Mouse (Mus musculus) hindbrain, embryonic 14.5 days (tissue): Measurements from ENCODE around the gene Ttc28. TPM values are rescaled to one million over a fixed set of nuclear protein-coding genes. Genes with fewer than 3 reads are reported as not detected.
A peak's percentile ranks its signal among the peaks of the same experiment; 100 is the strongest.

Experiments used
- ATAC-seq: fragments of 200-750 bp; cut with Nextera tagmentation; 2 replicates; pipeline ENCODE4 v1.8.0; 2017; ENCODE audit warnings: moderate number of reproducible peaks, mild to moderate bottlenecking, moderate TSS enrichment, moderate library complexity; ENCODE audit not compliant: low FRiP score
- DNase-seq: peaks from one replicate; pipeline ENCODE4 v3.0.0-alpha.2; 2015; ENCODE audit warnings: low spot score
- H3K27ac ChIP-seq: fragments of 300-500 bp; sonication (generic); 2 replicates; pipeline ENCODE4 v1.5.1; 2014; ENCODE audit warnings: mild to moderate bottlenecking, moderate library complexity
- H3K27me3 ChIP-seq: fragments of 300-500 bp; sonication (generic); 2 replicates; pipeline ENCODE4 v1.6.1; 2014; ENCODE audit warnings: mild to moderate bottlenecking, low read length, mixed read lengths; ENCODE audit not compliant: control insufficient read depth, insufficient read depth
- H3K36me3 ChIP-seq: fragments of 300-500 bp; sonication (generic); replicated peaks from 2 replicates; pipeline ENCODE4 v1.6.1; 2014; ENCODE audit not compliant: control insufficient read depth, insufficient read depth
- H3K4me1 ChIP-seq: fragments of 300-500 bp; sonication (generic); replicated peaks from 2 replicates; pipeline ENCODE4 v1.6.1; 2014; ENCODE audit warnings: antibody characterized with exemption, low read length, mixed read lengths; ENCODE audit not compliant: control insufficient read depth, insufficient read depth
- H3K4me2 ChIP-seq: fragments of 300-500 bp; sonication (generic); replicated peaks from 2 replicates; pipeline ENCODE4 v1.6.1; 2014; ENCODE audit warnings: mild to moderate bottlenecking, moderate library complexity
- H3K4me3 ChIP-seq: fragments of 300-500 bp; sonication (generic); replicated peaks from 2 replicates; pipeline ENCODE4 v1.5.1; 2014; ENCODE audit warnings: mild to moderate bottlenecking, low read length
- H3K9ac ChIP-seq: fragments of 300-500 bp; sonication (generic); 2 replicates; pipeline ENCODE4 v1.6.1; 2014
- H3K9me3 ChIP-seq: fragments of 300-500 bp; sonication (generic); 2 replicates; pipeline ENCODE4 v1.6.1; 2016; ENCODE audit warnings: low read length; ENCODE audit not compliant: control insufficient read depth
- WGBS: fragments of 180-500 bp; shearing (Covaris S2); extraction: QIAGEN DNeasy Blood & Tissue Kit; methylation state at CpG from one replicate; pipeline ENCODE4 v1.1.7; 2014; 5-methylcytosine and 5-hydroxymethylcytosine counted together
- polyA plus RNA-seq: library from polyadenylated mRNA; unstranded; fragments of >200 nt; fragmentation: Nextera tagmentation; extraction: Ambion mirVana; gene quantifications from 2 replicates; pipeline ENCODE4 v1.2.1, GENCODE M21; 2014

Gene Ttc28
- polyA plus RNA-seq, 1 experiment from 2014 or later, result 30.0 TPM

DNA sequence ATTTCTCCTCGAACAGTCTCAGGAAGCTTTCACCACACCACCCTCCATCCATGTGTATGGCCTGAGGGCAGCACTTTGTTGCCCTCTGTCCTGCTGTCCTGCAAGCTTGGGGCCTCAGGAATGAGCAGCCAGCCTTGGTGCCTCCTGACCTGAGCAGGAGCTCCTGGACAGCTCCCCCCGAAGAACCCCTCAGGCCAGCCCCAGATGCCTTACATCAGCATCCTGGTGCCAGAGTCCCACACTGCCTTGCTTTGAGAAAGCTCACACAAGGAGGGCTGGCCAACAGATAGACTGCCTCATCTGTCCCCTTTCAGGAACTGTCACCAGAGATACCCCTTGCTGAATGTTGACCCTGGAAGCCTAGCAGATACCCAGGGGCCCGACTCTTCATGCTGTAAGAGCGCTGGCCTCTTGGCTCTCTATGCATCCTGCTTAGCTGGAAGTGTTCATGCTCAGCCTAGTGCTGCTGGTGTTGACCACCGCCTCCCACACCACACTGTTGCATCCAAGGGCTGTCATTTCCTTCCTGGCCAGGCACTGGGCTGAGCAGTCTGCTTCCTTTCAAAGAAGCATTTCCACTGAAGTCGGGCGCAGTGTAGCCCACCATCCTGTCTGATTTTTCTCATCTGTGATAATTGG is 259.4 kb downstream of the Ttc28 start:
- no peak overlapping the region for H3K4me3 ChIP-seq
- peak overlapping the region; percentile 65 for H3K27ac ChIP-seq
- no peaks in the 10 kb centered on the region for H3K27me3 ChIP-seq
- peaks cover 54% of the 10 kb centered on the region for H3K4me1 ChIP-seq
- no peak overlapping the region for H3K9ac ChIP-seq
- WGBS, result 66% methylated on average over 7 of the region's 7 CpGs
- H3K36me3 ChIP-seq, result no peaks in the 10 kb centered on the region
- no peaks in the 10 kb centered on the region for H3K9me3 ChIP-seq
- DNase-seq, result no peak
- ATAC-seq, result no peak
- no peak overlapping the region for H3K4me2 ChIP-seq

DNA sequence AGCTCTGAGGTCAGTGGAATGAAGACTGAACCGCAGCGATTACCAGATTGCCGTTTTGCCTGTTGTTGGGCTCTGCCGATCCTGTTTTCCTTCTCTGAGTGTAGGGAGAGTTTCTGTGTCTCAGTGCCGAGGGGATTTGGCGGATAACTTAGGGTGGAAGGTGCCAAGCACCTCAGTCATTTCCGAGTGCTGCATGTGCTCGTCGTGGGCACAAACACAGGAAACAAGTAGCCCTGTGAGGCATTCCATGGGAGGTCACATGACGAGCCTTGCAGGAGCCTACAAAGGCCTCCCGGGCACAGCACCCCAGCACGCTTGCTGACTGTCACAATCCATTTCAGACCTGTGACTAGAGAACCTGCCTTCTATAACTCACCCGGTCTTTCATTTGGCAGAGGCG is 260.0 kb downstream of the Ttc28 start:
- DNase-seq (no peak), ATAC-seq (no peak)
- Histone ChIP-seq H3K9ac (no peak overlapping the region), H3K27me3 (no peaks in the 10 kb centered on the region), H3K9me3 (no peaks in the 10 kb centered on the region), H3K4me3 (no peak overlapping the region), H3K36me3 (no peaks in the 10 kb centered on the region), H3K4me2 (no peak overlapping the region), H3K4me1 (peaks cover 58% of the 10 kb centered on the region), H3K27ac (peak overlapping the region; percentile 65)
- WGBS, result 66% methylated on average over 14 of the region's 14 CpGs

DNA sequence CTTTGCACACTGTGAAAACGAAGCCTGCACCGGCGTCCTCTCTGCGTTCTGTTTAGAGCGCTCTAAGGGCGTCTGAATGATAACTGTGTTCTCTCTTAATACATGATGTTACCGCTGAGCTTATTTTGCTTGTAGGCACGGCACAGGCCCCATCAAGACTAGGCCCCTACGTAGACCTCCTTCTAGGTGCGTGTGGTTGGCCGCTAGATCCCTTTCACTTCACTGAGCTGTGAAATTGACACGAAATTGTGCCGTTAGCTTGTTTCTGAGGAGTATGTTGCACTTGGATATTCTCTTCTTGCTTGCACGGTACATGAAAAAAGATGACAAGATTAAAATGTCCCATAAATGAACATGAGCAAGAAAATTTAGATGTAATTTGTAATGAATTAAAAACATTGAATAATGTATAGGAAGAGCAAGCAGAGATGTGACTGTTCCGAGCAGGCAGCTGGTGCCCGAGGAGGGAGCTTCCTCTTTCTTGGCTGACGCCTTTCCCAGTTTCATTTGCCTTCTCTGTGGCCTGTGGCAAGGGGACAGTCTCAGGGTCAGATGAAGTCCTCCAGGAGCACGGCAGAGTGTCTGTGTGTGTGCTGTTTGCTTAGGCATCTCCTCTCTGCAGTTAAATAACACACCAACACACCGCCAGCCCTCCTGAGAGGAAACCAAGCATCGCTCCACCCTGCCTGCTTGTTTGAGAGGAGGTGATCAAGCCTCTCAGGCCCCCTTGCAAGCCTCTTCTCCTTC is 261.7 kb downstream of the Ttc28 start:
- H3K27ac ChIP-seq, result peak overlapping the region; percentile 77
- H3K4me1 ChIP-seq, result peaks cover 55% of the 10 kb centered on the region
- H3K9ac ChIP-seq, result peak overlapping the region; percentile 21; the same call in 1 of the 2 replicates
- no peaks in the 10 kb centered on the region for H3K27me3 ChIP-seq
- no peak overlapping the region for H3K4me2 ChIP-seq
- H3K36me3 ChIP-seq, result no peaks in the 10 kb centered on the region
- DNase-seq (no peak), ATAC-seq (no peak)
- H3K9me3 ChIP-seq, result no peaks in the 10 kb centered on the region
- no peak overlapping the region for H3K4me3 ChIP-seq
- WGBS, result 38% methylated on average over 20 of the region's 20 CpGs

DNA sequence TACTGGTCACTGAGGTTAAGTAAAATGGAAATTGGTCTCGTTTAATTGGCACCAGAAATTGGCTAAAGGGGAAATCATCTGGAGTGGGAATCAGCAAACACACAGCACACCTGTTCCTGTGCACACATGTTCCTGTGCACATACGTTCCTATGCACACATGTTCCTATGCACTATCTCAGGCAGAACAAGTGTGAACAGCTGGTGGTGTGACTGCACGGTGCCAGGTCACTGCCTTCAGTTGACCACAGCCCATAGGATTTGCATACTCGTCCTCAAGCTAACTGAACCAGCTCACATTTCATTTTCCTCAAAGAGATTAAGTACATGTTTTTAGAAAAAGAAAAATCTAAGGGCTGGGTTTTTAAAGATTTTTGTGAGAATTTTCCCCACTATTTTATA is 263.2 kb downstream of the Ttc28 start:
- no peaks in the 10 kb centered on the region for H3K27me3 ChIP-seq
- no peak overlapping the region for H3K27ac ChIP-seq
- H3K4me2 ChIP-seq, result no peak overlapping the region
- ATAC-seq (no peak), DNase-seq (no peak)
- no peak overlapping the region for H3K4me3 ChIP-seq
- H3K9ac ChIP-seq, result no peak overlapping the region
- H3K36me3 ChIP-seq, result no peaks in the 10 kb centered on the region
- H3K4me1 ChIP-seq, result peaks cover 40% of the 10 kb centered on the region
- 73% methylated on average over 4 of the region's 4 CpGs for WGBS
- H3K9me3 ChIP-seq, result no peaks in the 10 kb centered on the region

DNA sequence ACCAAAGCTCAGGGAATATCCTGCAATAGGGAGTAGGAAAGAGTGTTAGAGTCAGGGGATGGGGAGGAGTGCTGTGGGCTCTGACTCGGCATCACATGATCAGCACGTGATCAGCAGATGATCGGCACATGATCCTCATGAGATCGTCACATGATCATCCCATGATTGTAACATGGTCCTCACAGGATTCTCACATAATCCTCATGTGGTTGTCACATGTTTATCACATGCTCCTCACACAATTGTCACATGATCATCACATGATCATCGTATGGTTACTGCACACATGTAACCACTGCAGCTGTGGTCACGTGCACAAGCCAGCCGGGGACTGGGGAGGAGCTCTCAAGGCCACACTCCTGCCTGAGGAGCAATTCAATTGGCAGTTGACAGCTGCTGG is 264.8 kb downstream of the Ttc28 start:
- Histone ChIP-seq H3K9ac (no peak overlapping the region), H3K27ac (no peak overlapping the region), H3K4me1 (peaks cover 27% of the 10 kb centered on the region), H3K4me2 (no peak overlapping the region), H3K36me3 (no peaks in the 10 kb centered on the region), H3K4me3 (no peak overlapping the region), H3K27me3 (no peaks in the 10 kb centered on the region), H3K9me3 (no peaks in the 10 kb centered on the region)
- no peak for DNase-seq
- WGBS, result 75% methylated on average over 7 of the region's 7 CpGs
- ATAC-seq, result no peak

DNA sequence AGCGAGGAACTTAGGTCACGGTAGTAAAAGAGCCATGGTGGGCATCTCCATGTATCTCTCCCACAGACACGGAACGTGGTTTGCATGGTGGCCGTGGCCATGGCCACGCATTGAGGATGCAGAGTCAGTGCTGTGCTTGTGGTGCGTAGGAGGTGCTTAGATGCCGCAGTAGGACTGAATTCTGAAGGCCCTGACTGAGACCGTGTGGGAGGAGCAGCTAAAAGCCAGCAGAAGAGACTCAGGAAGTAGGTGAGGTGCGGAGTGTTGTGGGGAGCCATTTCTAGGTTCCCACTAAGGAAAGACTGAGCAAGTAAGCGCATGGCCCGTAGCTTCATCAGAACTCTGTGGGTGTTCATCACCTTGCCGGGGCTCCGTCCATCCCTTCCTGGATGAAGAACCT is 271.0 kb downstream of the Ttc28 start:
- no peak overlapping the region for H3K4me2 ChIP-seq
- no peak overlapping the region for H3K27ac ChIP-seq
- no peak overlapping the region for H3K9ac ChIP-seq
- H3K36me3 ChIP-seq, result no peaks in the 10 kb centered on the region
- DNase-seq, result no peak
- no peaks in the 10 kb centered on the region for H3K27me3 ChIP-seq
- H3K9me3 ChIP-seq, result no peaks in the 10 kb centered on the region
- H3K4me1 ChIP-seq, result peaks cover 30% of the 10 kb centered on the region
- WGBS, result 95% methylated on average over 14 of the region's 14 CpGs
- no peak for ATAC-seq
- H3K4me3 ChIP-seq, result no peak overlapping the region

DNA sequence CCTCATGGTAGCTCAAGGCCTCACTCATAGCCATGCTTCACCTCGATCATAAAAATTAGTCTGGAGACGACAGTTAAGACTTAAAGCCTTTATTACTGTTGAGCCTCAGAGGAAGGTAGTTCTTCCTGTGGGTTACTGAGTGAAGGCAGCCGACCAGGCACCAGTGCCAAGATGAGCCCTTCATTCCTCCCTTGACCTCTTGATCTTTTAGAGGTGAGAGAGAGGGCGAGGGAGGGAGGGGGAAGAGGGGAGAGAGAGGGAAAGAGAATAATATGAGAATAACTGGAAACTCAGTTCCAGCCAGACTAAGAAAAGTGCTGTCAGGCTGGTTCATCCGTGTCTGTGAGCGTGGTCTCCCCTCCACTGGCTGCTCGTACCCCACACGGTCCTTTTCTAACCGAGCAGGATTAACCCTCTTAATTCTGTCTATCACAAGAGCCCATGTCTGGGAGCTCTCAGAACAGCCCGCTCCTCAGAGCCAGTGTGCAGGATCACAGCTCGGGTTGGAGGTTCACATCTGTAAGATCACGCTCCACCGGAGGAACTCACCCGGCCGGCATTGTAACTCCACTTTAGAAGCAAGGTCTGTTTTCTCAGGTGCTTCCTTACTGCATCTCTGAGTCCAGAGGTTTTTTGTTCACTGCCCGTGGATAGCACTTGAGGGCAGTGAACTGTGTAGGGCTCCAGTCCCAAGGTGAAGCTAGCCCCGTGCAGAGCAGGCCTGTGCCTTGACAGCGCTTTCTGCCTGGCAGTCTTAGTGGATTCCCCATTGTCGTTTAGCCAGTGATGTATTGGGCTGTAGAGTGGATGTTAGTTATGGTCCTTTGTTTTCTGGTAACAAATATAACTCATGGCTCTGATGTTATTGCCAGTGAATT is 272.5 kb downstream of the Ttc28 start:
- H3K4me3 ChIP-seq, result no peak overlapping the region
- DNase-seq, result no peak
- 48% methylated on average over 19 of the region's 19 CpGs for WGBS
- no peaks in the 10 kb centered on the region for H3K9me3 ChIP-seq
- H3K4me2 ChIP-seq, result no peak overlapping the region
- H3K27me3 ChIP-seq, result no peaks in the 10 kb centered on the region
- 0 out of 2 replicates have a peak overlapping the region, but pooled peaks have one; percentile 4 for H3K27ac ChIP-seq
- peaks cover 36% of the 10 kb centered on the region for H3K4me1 ChIP-seq
- H3K36me3 ChIP-seq, result no peaks in the 10 kb centered on the region
- H3K9ac ChIP-seq, result no peak overlapping the region
- ATAC-seq, result no peak

DNA sequence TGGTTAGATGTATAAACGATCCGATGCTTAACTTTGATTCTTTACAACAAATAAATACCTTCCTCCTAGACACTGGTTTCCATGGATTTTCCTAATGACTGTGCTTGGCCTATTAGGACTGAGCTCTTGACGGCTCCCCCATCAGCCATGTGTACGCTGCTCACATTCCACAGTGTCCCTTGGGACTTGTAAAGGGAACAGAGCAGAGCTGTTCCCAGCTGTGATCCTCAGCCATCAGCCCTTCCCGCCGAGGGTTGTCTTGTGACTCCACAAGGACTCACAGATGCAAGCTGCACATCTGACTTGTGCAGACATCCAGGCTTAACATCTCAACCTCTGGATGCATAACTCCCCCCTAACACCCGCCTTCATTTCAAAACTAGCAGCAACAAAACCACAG is 275.0 kb downstream of the Ttc28 start:
- no peak for DNase-seq

DNA sequence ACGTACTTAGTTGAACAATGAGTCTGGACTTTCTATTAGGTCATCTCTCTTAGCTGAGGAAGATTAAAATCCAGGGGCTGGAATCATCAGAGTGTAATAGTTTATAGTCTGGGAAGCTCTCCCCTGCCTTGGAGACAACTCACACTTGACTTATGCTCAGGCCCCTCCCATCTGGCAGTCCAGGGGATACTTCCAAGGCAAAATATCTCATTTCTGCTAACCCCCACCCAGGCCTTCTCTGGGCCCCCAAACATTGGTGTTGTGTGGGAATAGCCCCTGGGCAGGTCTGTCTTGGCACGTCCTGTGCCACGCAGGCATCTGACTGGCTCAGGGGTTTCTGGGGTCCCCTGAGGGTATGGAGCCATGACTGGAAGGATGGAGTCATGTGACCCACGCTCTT is 275.7 kb downstream of the Ttc28 start:
- H3K4me1 ChIP-seq, result peaks cover 53% of the 10 kb centered on the region
- DNase-seq, result no peak
- H3K4me2 ChIP-seq, result no peak overlapping the region
- ATAC-seq, result no peak
- H3K9me3 ChIP-seq, result no peaks in the 10 kb centered on the region
- no peaks in the 10 kb centered on the region for H3K27me3 ChIP-seq
- 0 out of 2 replicates have a peak overlapping the region, but pooled peaks have one; percentile 14 for H3K27ac ChIP-seq
- H3K36me3 ChIP-seq, result no peaks in the 10 kb centered on the region
- no peak overlapping the region for H3K9ac ChIP-seq
- H3K4me3 ChIP-seq, result no peak overlapping the region
- WGBS, result 88% methylated on average over 4 of the region's 4 CpGs

More for the DNA sequence above, 275.0 kb downstream of the Ttc28 start:
- no peak overlapping the region for H3K4me2 ChIP-seq
- H3K4me3 ChIP-seq, result no peak overlapping the region
- H3K4me1 ChIP-seq, result peaks cover 47% of the 10 kb centered on the region
- peak overlapping the region; percentile 61 for H3K27ac ChIP-seq
- ATAC-seq, result peak; percentile 65; the same call in 1 of the 2 replicates
- H3K9ac ChIP-seq, result no peak overlapping the region; the same call in 1 of the 2 replicates
- H3K36me3 ChIP-seq, result no peaks in the 10 kb centered on the region
- 12% methylated on average over 7 of the region's 7 CpGs for WGBS
- no peaks in the 10 kb centered on the region for H3K27me3 ChIP-seq
- no peaks in the 10 kb centered on the region for H3K9me3 ChIP-seq
